Mouse (Mus musculus) adrenal gland, postnatal 14 days (tissue): ENCODE results near the gene Gtpbp8. TPM values are rescaled to one million over a fixed set of nuclear protein-coding genes. Genes with fewer than 3 reads are reported as not detected.

ENCODE experiments used
- DNase-seq: peaks from one replicate; pipeline ENCODE4 v3.0.0; 2021; ENCODE audit warnings: mixed read lengths
- total RNA-seq: library from RNA; stranded (reverse); gene quantifications from 2 replicates; pipeline ENCODE4 v1.2.3, GENCODE M21; 2021

The Gtpbp8 gene
- total RNA-seq, 1 experiment from 2014 or later = 19.0 TPM

- no peak for DNase-seq
Observed at GRCm38 (mm10) chr16:44688507-44688906, 57.7 kb downstream of the Gtpbp8 start.

- DNase-seq = no peak
Observed at GRCm38 (mm10) chr16:44687719-44688420, 58.3 kb downstream of the Gtpbp8 start.

GRCm38 (mm10) chr16:44686991-44687718 is 59.0 kb downstream of the Gtpbp8 start:
- DNase-seq = no peak

Other genes starting within 250 kb of the Gtpbp8 start
- gene Boc, start 187.5 kb downstream of the Gtpbp8 start, total RNA-seq = 43.0 and 46.3 TPM in 2 replicates
- gene Nepro, start 22.1 kb downstream of the Gtpbp8 start, total RNA-seq = 9.2 and 10.8 TPM in 2 replicates
- 0.59 and 1.4 TPM in 2 replicates for gene Cd200r1, start 19.4 kb upstream of the Gtpbp8 start, total RNA-seq
- gene Cd200r4, start 65.4 kb upstream of the Gtpbp8 start, total RNA-seq = not detected in 2 replicates
- gene Cd200r2, start 120.7 kb upstream of the Gtpbp8 start, total RNA-seq = not detected in 2 replicates
- gene Cd200r3, start 197.3 kb upstream of the Gtpbp8 start, total RNA-seq = 0.19 TPM in 2 replicates